Mouse (Mus musculus) liver, adult 2 months (tissue): ENCODE data around the gene Klhl22. TPM values are rescaled to one million over a fixed set of nuclear protein-coding genes. Genes with fewer than 3 reads are reported as not detected.

Experiments used
- DNase-seq: peaks from one replicate; pipeline ENCODE4 v3.0.0-alpha.2; 2011; ENCODE audit warnings: low read depth, low spot score; ENCODE audit errors: extremely low read depth
- H3K27ac ChIP-seq: fragments of 200-500 bp; replicated peaks from 2 replicates; pipeline ENCODE4 v1.5.1; 2012; ENCODE audit warnings: low read depth, mild to moderate bottlenecking, control low read depth, inconsistent platforms, low read length; ENCODE audit not compliant: insufficient read depth
- H3K27me3 ChIP-seq: fragments of 200-500 bp; 2 replicates; pipeline ENCODE4 v1.6.1; 2012; ENCODE audit warnings: mild to moderate bottlenecking, moderate library complexity, low read length, inconsistent platforms; ENCODE audit not compliant: control insufficient read depth, insufficient read depth
- H3K36me3 ChIP-seq: fragments of 200-500 bp; 2 replicates; pipeline ENCODE4 v1.6.1; 2012; ENCODE audit warnings: low read length, inconsistent platforms; ENCODE audit not compliant: control insufficient read depth, insufficient read depth
- H3K4me1 ChIP-seq: fragments of 200-500 bp; 2 replicates; pipeline ENCODE4 v1.6.1; 2011; ENCODE audit warnings: low read length; ENCODE audit not compliant: control insufficient read depth, insufficient read depth
- H3K4me3 ChIP-seq: fragments of 200-500 bp; 2 replicates; pipeline ENCODE4 v1.5.1; 2011; ENCODE audit warnings: low read depth, mild to moderate bottlenecking, control low read depth, low read length, moderate library complexity; ENCODE audit not compliant: insufficient read depth
- H3K79me2 ChIP-seq: fragments of 200-500 bp; 2 replicates; pipeline ENCODE4 v1.6.1; 2012; ENCODE audit warnings: inconsistent platforms, mild to moderate bottlenecking, low read length, moderate library complexity; ENCODE audit not compliant: control insufficient read depth, insufficient read depth
- H3K9ac ChIP-seq: fragments of 200-500 bp; 2 replicates; pipeline ENCODE4 v1.6.1; 2012; ENCODE audit warnings: low read depth, mild to moderate bottlenecking, control low read depth, inconsistent platforms, low read length
- CTCF ChIP-seq: fragments of 200-500 bp; IDR thresholded peaks from 2 replicates; pipeline ENCODE4 v1.5.1; 2011; ENCODE audit warnings: low read depth, low read length, control low read depth
- POLR2A ChIP-seq: fragments of 200-500 bp; IDR thresholded peaks from 2 replicates; pipeline ENCODE4 v1.6.1; 2011; ENCODE audit warnings: low read length, control low read depth; ENCODE audit not compliant: insufficient read depth; ENCODE audit errors: extremely low read depth
- WGBS: fragments of 180-500 bp; shearing (Covaris S2); methylation state at CpG from one replicate; pipeline ENCODE4 v1.1.7; 2018; 5-methylcytosine and 5-hydroxymethylcytosine counted together
- polyA plus RNA-seq: library from polyadenylated mRNA; depleted of rRNA; stranded (reverse); fragments of >200 nt; gene quantifications from 2 replicates; pipeline ENCODE4 v1.2.3, GENCODE M21; 2012
- total RNA-seq: library from RNA; depleted of rRNA; stranded (reverse); fragments of >200 nt; gene quantifications from 2 replicates; pipeline ENCODE4 v1.2.3, GENCODE M21; 2014

Gene Klhl22
- total and polyA plus RNA-seq, 2 experiments: 10.2 to 28.2 TPM

- H3K4me3 ChIP-seq: no peak overlapping the region
- no peaks in the 10 kb centered on the region for H3K79me2 ChIP-seq
- no peaks in the 10 kb centered on the region for H3K36me3 ChIP-seq
- no peak for DNase-seq
- H3K4me1 ChIP-seq: no peaks in the 10 kb centered on the region
- WGBS: 46% methylated on average over 4 of the region's 4 CpGs
- TF ChIP-seq CTCF: peak; percentile 38
- no peak for TF ChIP-seq POLR2A
- H3K27ac ChIP-seq: no peak overlapping the region
- H3K27me3 ChIP-seq: no peaks in the 10 kb centered on the region
- no peak overlapping the region for H3K9ac ChIP-seq
Observed at GRCm38 (mm10) chr16:17743279-17743678, 16.1 kb upstream of the Klhl22 start.

DNA sequence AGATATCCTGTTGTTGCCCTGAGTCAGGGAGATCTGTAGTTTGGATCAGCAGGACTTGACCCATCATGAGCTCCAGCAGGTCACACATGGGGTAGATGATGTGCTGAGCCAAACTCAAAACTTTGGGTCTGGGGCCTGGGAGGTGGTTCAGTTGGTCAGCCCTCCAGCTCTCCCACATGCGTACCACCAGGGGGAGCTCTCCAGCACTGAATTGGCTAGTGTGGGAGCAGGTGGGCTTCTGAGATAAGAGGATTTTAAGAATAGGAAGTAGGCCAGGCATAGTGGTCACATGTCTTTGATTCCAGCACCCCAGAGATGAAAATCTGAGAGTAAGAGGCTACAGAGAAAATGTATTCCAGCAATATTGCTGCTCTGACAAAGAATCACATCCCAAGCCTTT, 14.9 kb upstream of the Klhl22 start:
- Histone ChIP-seq H3K36me3 (no peaks in the 10 kb centered on the region), H3K4me3 (no peak overlapping the region), H3K27ac (no peak overlapping the region), H3K27me3 (no peaks in the 10 kb centered on the region), H3K79me2 (no peaks in the 10 kb centered on the region), H3K9ac (no peak overlapping the region), H3K4me1 (no peaks in the 10 kb centered on the region)
- WGBS: 26% methylated on average over 1 of the region's 1 CpGs
- no peak for TF ChIP-seq POLR2A
- peak; percentile 85 for TF ChIP-seq CTCF
- no peak for DNase-seq

GRCm38 (mm10) chr16:17745067-17745466, 14.4 kb upstream of the Klhl22 start:
- H3K9ac ChIP-seq: no peak overlapping the region
- H3K27ac ChIP-seq: no peak overlapping the region
- no peak for DNase-seq
- TF ChIP-seq CTCF: no peak
- no peak for TF ChIP-seq POLR2A
- H3K79me2 ChIP-seq: no peaks in the 10 kb centered on the region
- no peaks in the 10 kb centered on the region for H3K27me3 ChIP-seq
- H3K4me1 ChIP-seq: no peaks in the 10 kb centered on the region
- no peak overlapping the region for H3K4me3 ChIP-seq
- 74% methylated on average over 2 of the region's 2 CpGs for WGBS
- no peaks in the 10 kb centered on the region for H3K36me3 ChIP-seq

- H3K27ac ChIP-seq: no peak overlapping the region
Observed at GRCm38 (mm10) chr16:17753001-17753400, 6.4 kb upstream of the Klhl22 start.

GRCm38 (mm10) chr16:17753686-17754085, 5.7 kb upstream of the Klhl22 start:
- Histone ChIP-seq H3K27me3 (no peaks in the 10 kb centered on the region), H3K4me1 (no peaks in the 10 kb centered on the region), H3K79me2 (no peaks in the 10 kb centered on the region), H3K27ac (no peak overlapping the region), H3K4me3 (no peak overlapping the region), H3K9ac (no peak overlapping the region), H3K36me3 (no peaks in the 10 kb centered on the region)
- 28% methylated on average over 1 of the region's 1 CpGs for WGBS
- TF ChIP-seq POLR2A (no peak), CTCF (no peak)
- no peak for DNase-seq

More at GRCm38 (mm10) chr16:17753001-17753400, 6.4 kb upstream of the Klhl22 start:
- Histone ChIP-seq H3K27me3 (no peaks in the 10 kb centered on the region), H3K4me3 (no peak overlapping the region), H3K36me3 (no peaks in the 10 kb centered on the region), H3K9ac (no peak overlapping the region), H3K79me2 (no peaks in the 10 kb centered on the region), H3K4me1 (no peaks in the 10 kb centered on the region)
- WGBS: 30% methylated on average over 3 of the region's 3 CpGs
- TF ChIP-seq POLR2A: no peak
- no peak for TF ChIP-seq CTCF
- no peak for DNase-seq

DNA sequence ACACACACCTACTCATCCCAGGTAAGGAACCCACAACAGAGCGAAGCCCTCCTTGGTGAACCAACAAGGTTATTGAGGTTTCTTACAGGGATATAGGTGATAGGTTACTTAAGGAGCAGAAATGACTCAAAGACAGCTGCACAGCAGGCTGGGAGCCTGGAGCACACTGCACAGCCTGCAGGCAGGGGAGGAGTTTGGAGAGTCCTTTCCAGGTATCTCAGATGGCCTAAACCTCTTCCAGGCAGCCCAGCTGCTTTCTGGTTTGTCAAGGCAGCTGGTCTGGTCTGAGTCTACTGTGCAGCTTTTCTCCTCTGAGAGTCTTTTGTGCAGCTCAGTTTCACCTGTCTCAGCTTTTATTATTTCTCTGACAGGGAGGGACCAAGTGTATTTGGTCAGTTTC, 1.7 kb upstream of the Klhl22 start:
- no peak overlapping the region for H3K27ac ChIP-seq
- no peak overlapping the region for H3K9ac ChIP-seq
- no peak for TF ChIP-seq CTCF
- TF ChIP-seq POLR2A: no peak
- peaks cover 5% of the 10 kb centered on the region for H3K4me1 ChIP-seq
- DNase-seq: no peak
- peaks cover 8% of the 10 kb centered on the region; the same call in 1 of the 2 replicates for H3K79me2 ChIP-seq
- no peaks in the 10 kb centered on the region for H3K27me3 ChIP-seq
- WGBS: 100% methylated on average over 1 of the region's 1 CpGs
- no peaks in the 10 kb centered on the region for H3K36me3 ChIP-seq
- no peak overlapping the region for H3K4me3 ChIP-seq
